Mouse (Mus musculus) v-Abl transformed pro-B cells (cell line): ENCODE measurements at regions not wholly inside any gene's neighbourhood (a gene's known extent, or its start where the extent isn't known, plus 50 kb on each side); places are given as distances from the start of the nearest gene placed in this dataset.

Experiments
- in situ Hi-C, 2 experiments: fragments of 400-800 bp; cut with MboI; formaldehyde crosslinking; loops; one replicate each; pipeline ENCODE4 v1.15.1; 2025; ENCODE audit not compliant: unreplicated experiment in 2 of 2

- in situ Hi-C loops: no loop called here
Measured at GRCm38 (mm10) chr13:107371616-107372582, 350.0 kb upstream of the Kif2a start.

- in situ Hi-C loops: no loop called here
Measured at GRCm38 (mm10) chr13:107367639-107368038, 345.7 kb upstream of the Kif2a start.

GRCm38 (mm10) chr13:107365766-107366165 lies 343.8 kb upstream of the Kif2a start:
- in situ Hi-C loops: no loop called here

GRCm38 (mm10) chr13:107365241-107365640 lies 343.3 kb upstream of the Kif2a start:
- in situ Hi-C loops: no loop called here

GRCm38 (mm10) chr13:107362806-107363687 lies 341.1 kb upstream of the Kif2a start:
- in situ Hi-C loops: no loop called here

- in situ Hi-C loops: loop anchor here in 1 of 2 experiments (25.0 kb wide), 1 partner anchor 1871 kb away; no protein-coding TSS in a partner anchor
Measured at GRCm38 (mm10) chr13:107340802-107341364, 319.0 kb upstream of the Kif2a start.

- in situ Hi-C loops: loop anchor here in 1 of 2 experiments (10.0 to 25.0 kb wide), 2 partner anchors 807 to 1874 kb away; no protein-coding TSS in a partner anchor
Measured at GRCm38 (mm10) chr13:107338111-107338510, 316.2 kb upstream of the Kif2a start.

- in situ Hi-C loops: loop anchor here in 1 of 2 experiments (10.0 to 25.0 kb wide), 2 partner anchors 808 to 1875 kb away; no protein-coding TSS in a partner anchor
Measured at GRCm38 (mm10) chr13:107337111-107337510, 315.2 kb upstream of the Kif2a start.

GRCm38 (mm10) chr13:107329348-107329747 lies 307.4 kb upstream of the Kif2a start:
- in situ Hi-C loops: loop anchor here (10.0 to 25.0 kb wide), 2 partner anchors 1883 to 1885 kb away; no protein-coding TSS in a partner anchor

GRCm38 (mm10) chr13:107325707-107326495 lies 304.0 kb upstream of the Kif2a start:
- in situ Hi-C loops: loop anchor here (10.0 to 25.0 kb wide), 2 partner anchors 1886 to 1889 kb away; no protein-coding TSS in a partner anchor

- in situ Hi-C loops: loop anchor here in 1 of 2 experiments (25.0 kb wide), 1 partner anchor 1023 kb away; no protein-coding TSS in a partner anchor
Measured at GRCm38 (mm10) chr13:107314746-107315145, 292.8 kb upstream of the Kif2a start.

GRCm38 (mm10) chr13:107308958-107309639 lies 287.2 kb upstream of the Kif2a start:
- in situ Hi-C loops: loop anchor here in 1 of 2 experiments (25.0 kb wide), 1 partner anchor 1028 kb away; no protein-coding TSS in a partner anchor

GRCm38 (mm10) chr13:107308404-107308803 lies 286.5 kb upstream of the Kif2a start:
- in situ Hi-C loops: loop anchor here in 1 of 2 experiments (25.0 kb wide), 1 partner anchor 1029 kb away; no protein-coding TSS in a partner anchor

- in situ Hi-C loops: loop anchor here in 1 of 2 experiments (25.0 kb wide), 1 partner anchor 1030 kb away; no protein-coding TSS in a partner anchor
Measured at GRCm38 (mm10) chr13:107306958-107307357, 285.0 kb upstream of the Kif2a start.

- in situ Hi-C loops: loop anchor here in 1 of 2 experiments (25.0 kb wide), 1 partner anchor 1031 kb away; no protein-coding TSS in a partner anchor
Measured at GRCm38 (mm10) chr13:107306232-107306631, 284.3 kb upstream of the Kif2a start.

- in situ Hi-C loops: loop anchor here in 1 of 2 experiments (25.0 kb wide), 1 partner anchor 1032 kb away; no protein-coding TSS in a partner anchor
Measured at GRCm38 (mm10) chr13:107305738-107306137, 283.8 kb upstream of the Kif2a start.

GRCm38 (mm10) chr13:107303878-107304277 lies 282.0 kb upstream of the Kif2a start:
- in situ Hi-C loops: loop anchor here in 1 of 2 experiments (25.0 kb wide), 1 partner anchor 1033 kb away; no protein-coding TSS in a partner anchor

GRCm38 (mm10) chr13:107303322-107303721 lies 281.4 kb upstream of the Kif2a start:
- in situ Hi-C loops: loop anchor here in 1 of 2 experiments (25.0 kb wide), 1 partner anchor 1034 kb away; no protein-coding TSS in a partner anchor
